Mouse (Mus musculus) hindbrain, postnatal 0 days (tissue): ENCODE measurements around the gene Tmem86a. TPM values are rescaled to one million over a fixed set of nuclear protein-coding genes. Genes with fewer than 3 reads are reported as not detected.

ENCODE experiments used
- ATAC-seq: fragments of 200-750 bp; cut with Nextera tagmentation; 2 replicates; pipeline ENCODE4 v1.8.0; 2017; ENCODE audit warnings: mild to moderate bottlenecking, moderate TSS enrichment, moderate library complexity
- DNase-seq: peaks from one replicate; pipeline ENCODE4 v3.0.0-alpha.2; 2015; ENCODE audit warnings: low spot score
- H3K27ac ChIP-seq: fragments of 300-500 bp; sonication (generic); 2 replicates; pipeline ENCODE4 v1.5.1; 2014; ENCODE audit warnings: mild to moderate bottlenecking
- H3K27me3 ChIP-seq: fragments of 300-500 bp; sonication (generic); 2 replicates; pipeline ENCODE4 v1.6.1; 2014; ENCODE audit warnings: low read length, mixed read lengths; ENCODE audit not compliant: insufficient read depth
- H3K36me3 ChIP-seq: fragments of 300-500 bp; sonication (generic); 2 replicates; pipeline ENCODE4 v1.6.1; 2014; ENCODE audit warnings: low read length, mixed read lengths; ENCODE audit not compliant: insufficient read depth
- H3K4me1 ChIP-seq: fragments of 300-500 bp; sonication (generic); 2 replicates; pipeline ENCODE4 v1.6.1; 2014; ENCODE audit warnings: antibody characterized with exemption, low read length, mixed read lengths; ENCODE audit not compliant: insufficient read depth
- H3K4me2 ChIP-seq: fragments of 300-500 bp; sonication (generic); 2 replicates; pipeline ENCODE4 v1.6.1; 2014; ENCODE audit warnings: low read depth, mild to moderate bottlenecking, low read length, moderate library complexity, mixed read lengths
- H3K4me3 ChIP-seq: fragments of 300-500 bp; sonication (generic); 2 replicates; pipeline ENCODE4 v1.5.1; 2014; ENCODE audit warnings: low read length
- H3K9ac ChIP-seq: fragments of 300-500 bp; sonication (generic); replicated peaks from 2 replicates; pipeline ENCODE4 v1.6.1; 2014; ENCODE audit warnings: mild to moderate bottlenecking, low read length, moderate library complexity, mixed read lengths
- H3K9me3 ChIP-seq: fragments of 300-500 bp; sonication (generic); 2 replicates; pipeline ENCODE4 v1.6.1; 2016; ENCODE audit warnings: low read length, mixed read lengths
- CTCF ChIP-seq: IDR thresholded peaks from 2 replicates; pipeline ENCODE4 v1.5.1; 2016; ENCODE audit warnings: antibody characterized with exemption, control low read depth, low read depth
- WGBS: fragments of 180-500 bp; shearing (Covaris S2); extraction: QIAGEN DNeasy Blood & Tissue Kit; methylation state at CpG from one replicate; pipeline ENCODE4 v1.1.7; 2014; 5-methylcytosine and 5-hydroxymethylcytosine counted together
- microRNA-seq, 2 experiments: library from miRNA; unstranded; fragments of <30 nt; microRNA quantifications; one replicate each; pipeline ENCODE4; 2016
- polyA plus RNA-seq: library from polyadenylated mRNA; unstranded; fragments of >200 nt; fragmentation: Nextera tagmentation; extraction: Ambion mirVana; gene quantifications from 2 replicates; pipeline ENCODE4 v1.2.1, GENCODE M21; 2015
- total RNA-seq: library from RNA; depleted of rRNA; stranded (reverse); fragments of >200 nt; gene quantifications from 2 replicates; pipeline ENCODE4 v1.2.3, GENCODE M21; 2014; rRNA removed

Gene Tmem86a
- total and polyA plus RNA-seq, 2 experiments from 2014 or later, result 11.9 to 29.5 TPM

- Histone ChIP-seq H3K4me2 (no peak overlapping the region), H3K9me3 (no peaks in the 10 kb centered on the region), H3K36me3 (peaks cover 11% of the 10 kb centered on the region), H3K27me3 (no peaks in the 10 kb centered on the region), H3K4me3 (no peak overlapping the region), H3K27ac (no peak overlapping the region), H3K9ac (no peak overlapping the region), H3K4me1 (no peaks in the 10 kb centered on the region)
- no peak for DNase-seq
- no peak for ATAC-seq
- no peak for TF ChIP-seq CTCF
- 79% methylated on average over 2 of the region's 2 CpGs for WGBS
These were observed 44.6 kb downstream of the Tmem86a start for GRCm38 (mm10) chr7:47094969-47095368.

GRCm38 (mm10) chr7:47098044-47098443 lies 47.6 kb downstream of the Tmem86a start:
- no peak overlapping the region for H3K4me2 ChIP-seq
- no peaks in the 10 kb centered on the region for H3K4me1 ChIP-seq
- TF ChIP-seq CTCF, result 0 out of 2 replicates have a peak, but pooled peaks have one; percentile 14
- H3K9me3 ChIP-seq, result no peaks in the 10 kb centered on the region
- 72% methylated on average over 7 of the region's 7 CpGs for WGBS
- no peaks in the 10 kb centered on the region for H3K27me3 ChIP-seq
- DNase-seq, result no peak
- no peak overlapping the region for H3K9ac ChIP-seq
- no peaks in the 10 kb centered on the region for H3K36me3 ChIP-seq
- H3K27ac ChIP-seq, result no peak overlapping the region
- no peak overlapping the region for H3K4me3 ChIP-seq
- no peak for ATAC-seq

- no peaks in the 10 kb centered on the region for H3K4me1 ChIP-seq
- TF ChIP-seq CTCF, result no peak
- H3K27me3 ChIP-seq, result no peaks in the 10 kb centered on the region
- no peak overlapping the region for H3K4me2 ChIP-seq
- no peaks in the 10 kb centered on the region for H3K9me3 ChIP-seq
- WGBS, result 88% methylated on average over 7 of the region's 7 CpGs
- DNase-seq (no peak), ATAC-seq (no peak)
- H3K9ac ChIP-seq, result no peak overlapping the region
- no peak overlapping the region for H3K4me3 ChIP-seq
- no peak overlapping the region for H3K27ac ChIP-seq
- no peaks in the 10 kb centered on the region for H3K36me3 ChIP-seq
These were observed 48.9 kb downstream of the Tmem86a start for GRCm38 (mm10) chr7:47099306-47099705.

GRCm38 (mm10) chr7:47100615-47101014 lies 50.2 kb downstream of the Tmem86a start:
- no peaks in the 10 kb centered on the region for H3K27me3 ChIP-seq
- no peak for TF ChIP-seq CTCF
- 47% methylated on average over 6 of the region's 6 CpGs for WGBS
- no peak overlapping the region for H3K4me3 ChIP-seq
- no peaks in the 10 kb centered on the region for H3K9me3 ChIP-seq
- H3K9ac ChIP-seq, result no peak overlapping the region
- no peak overlapping the region for H3K27ac ChIP-seq
- no peaks in the 10 kb centered on the region for H3K4me1 ChIP-seq
- H3K4me2 ChIP-seq, result no peak overlapping the region
- DNase-seq (no peak), ATAC-seq (peak; percentile 37; the same call in 1 of the 2 replicates)
- H3K36me3 ChIP-seq, result no peaks in the 10 kb centered on the region

GRCm38 (mm10) chr7:47102970-47103369 lies 52.6 kb downstream of the Tmem86a start:
- no peak for TF ChIP-seq CTCF
- no peak for DNase-seq
- Histone ChIP-seq H3K27ac (no peak overlapping the region), H3K4me1 (no peaks in the 10 kb centered on the region), H3K4me3 (no peak overlapping the region), H3K27me3 (no peaks in the 10 kb centered on the region), H3K9ac (no peak overlapping the region), H3K36me3 (no peaks in the 10 kb centered on the region), H3K9me3 (no peaks in the 10 kb centered on the region), H3K4me2 (no peak overlapping the region)
- 78% methylated on average over 2 of the region's 2 CpGs for WGBS
- ATAC-seq, result no peak

GRCm38 (mm10) chr7:47103671-47104414 lies 53.4 kb downstream of the Tmem86a start:
- ATAC-seq, result no peak
- no peak for TF ChIP-seq CTCF

More at GRCm38 (mm10) chr7:47103671-47104414, 53.4 kb downstream of the Tmem86a start:
- no peak for DNase-seq
- H3K27ac ChIP-seq, result no peak overlapping the region
- no peaks in the 10 kb centered on the region for H3K4me1 ChIP-seq
- H3K9ac ChIP-seq, result no peak overlapping the region
- H3K36me3 ChIP-seq, result no peaks in the 10 kb centered on the region
- no peak overlapping the region for H3K4me3 ChIP-seq
- 81% methylated on average over 1 of the region's 1 CpGs for WGBS
- H3K27me3 ChIP-seq, result no peaks in the 10 kb centered on the region
- H3K9me3 ChIP-seq, result no peaks in the 10 kb centered on the region
- H3K4me2 ChIP-seq, result no peak overlapping the region

Small RNA genes within 50 kb of the gene (microRNA-seq; reads per million reads assigned to microRNA genes)
- gene Mir7056, result 0 to 1.1 reads per million in 2 experiments

Other genes starting within 250 kb of the Tmem86a start
- gene Ldha, start 209.1 kb upstream of the Tmem86a start, total RNA-seq, result 424 and 467 TPM in 2 replicates
- 747 and 766 TPM in 2 replicates for gene Ldha, start 209.1 kb upstream of the Tmem86a start, polyA plus RNA-seq
- gene Ldhc, start 189.4 kb upstream of the Tmem86a start, total RNA-seq, result not detected in 2 replicates
- 0.15 and 0.26 TPM in 2 replicates for gene Ldhc, start 189.4 kb upstream of the Tmem86a start, polyA plus RNA-seq
- 83.7 and 105 TPM in 2 replicates for gene Tsg101, start 130.6 kb upstream of the Tmem86a start, total RNA-seq
- 272 and 279 TPM in 2 replicates for gene Tsg101, start 130.6 kb upstream of the Tmem86a start, polyA plus RNA-seq
- gene Uevld, start 92.1 kb upstream of the Tmem86a start, total RNA-seq, result 8.4 and 10.1 TPM in 2 replicates
- 5.0 and 5.4 TPM in 2 replicates for gene Uevld, start 92.1 kb upstream of the Tmem86a start, polyA plus RNA-seq
- gene Gm9999, start 67.0 kb upstream of the Tmem86a start, total RNA-seq, result not detected in 2 replicates
- gene Gm9999, start 67.0 kb upstream of the Tmem86a start, polyA plus RNA-seq, result not detected in 2 replicates
- 9.1 and 9.7 TPM in 2 replicates for gene Spty2d1, start 42.2 kb upstream of the Tmem86a start, total RNA-seq
- gene Spty2d1, start 42.2 kb upstream of the Tmem86a start, polyA plus RNA-seq, result 5.1 and 5.8 TPM in 2 replicates
- 98.3 and 107 TPM in 2 replicates for gene Ptpn5, start 83.1 kb downstream of the Tmem86a start, total RNA-seq
- gene Ptpn5, start 83.1 kb downstream of the Tmem86a start, polyA plus RNA-seq, result 129 and 138 TPM in 2 replicates
- gene Mrgpra6, start 154.3 kb downstream of the Tmem86a start, total RNA-seq, result not detected in 2 replicates
- not detected in 2 replicates for gene Mrgpra6, start 154.3 kb downstream of the Tmem86a start, polyA plus RNA-seq
- gene Mrgpra9, start 202.2 kb downstream of the Tmem86a start, total RNA-seq, result not detected in 2 replicates
- not detected in 2 replicates for gene Mrgpra9, start 202.2 kb downstream of the Tmem86a start, polyA plus RNA-seq